Mouse (Mus musculus) left cerebral cortex, postnatal 10 days (tissue): ENCODE measurements at regions not wholly inside any gene's neighbourhood (a gene's known extent, or its start where the extent isn't known, plus 50 kb on each side); places are given as distances from the start of the nearest gene placed in this dataset.
A peak's percentile ranks its signal among the peaks of the same experiment; 100 is the strongest.

Experiments used
- DNase-seq, 2 experiments: peaks; one replicate each; pipeline ENCODE4 v3.0.0; 2021 to 2022; ENCODE audit warnings: low spot score in 2 of 2, mixed read lengths in 1 of 2; ENCODE audit errors: extremely low spot score in 1 of 2
- intact Hi-C: fragments of 180-260 bp; cut with DNase I; formaldehyde crosslinking; loops from one replicate; pipeline ENCODE4 v1.15.1; 2025

- intact Hi-C loops: no loop called here
- DNase-seq: peak in 1 of 2 experiments; percentile 4
Measured at GRCm38 (mm10) chr5:62545785-62546184, 220.2 kb downstream of the Arap2 start.

- intact Hi-C loops: no loop called here
- DNase-seq: no peak
Measured at GRCm38 (mm10) chr5:62539304-62539703, 226.7 kb downstream of the Arap2 start.

- DNase-seq: no peak
- intact Hi-C loops: no loop called here
Measured at GRCm38 (mm10) chr5:62511827-62512226, 254.1 kb downstream of the Arap2 start.

GRCm38 (mm10) chr5:62483521-62483920 is 282.4 kb downstream of the Arap2 start:
- intact Hi-C loops: no loop called here
- DNase-seq: peak in 1 of 2 experiments; percentile 17

GRCm38 (mm10) chr5:62480967-62481366 is 285.0 kb downstream of the Arap2 start:
- intact Hi-C loops: no loop called here
- DNase-seq: peak in 1 of 2 experiments; percentile 60

GRCm38 (mm10) chr5:62473412-62473811 is 292.5 kb downstream of the Arap2 start:
- intact Hi-C loops: no loop called here
- no peak for DNase-seq

- intact Hi-C loops: no loop called here
- no peak for DNase-seq
Measured at GRCm38 (mm10) chr5:62466802-62467201, 299.2 kb downstream of the Arap2 start.

GRCm38 (mm10) chr5:62462574-62462973 is 303.4 kb downstream of the Arap2 start:
- DNase-seq: no peak
- intact Hi-C loops: no loop called here
